Mouse (Mus musculus): ENCODE measurements around the gene Phf5a.

The Phf5a gene

DNA sequence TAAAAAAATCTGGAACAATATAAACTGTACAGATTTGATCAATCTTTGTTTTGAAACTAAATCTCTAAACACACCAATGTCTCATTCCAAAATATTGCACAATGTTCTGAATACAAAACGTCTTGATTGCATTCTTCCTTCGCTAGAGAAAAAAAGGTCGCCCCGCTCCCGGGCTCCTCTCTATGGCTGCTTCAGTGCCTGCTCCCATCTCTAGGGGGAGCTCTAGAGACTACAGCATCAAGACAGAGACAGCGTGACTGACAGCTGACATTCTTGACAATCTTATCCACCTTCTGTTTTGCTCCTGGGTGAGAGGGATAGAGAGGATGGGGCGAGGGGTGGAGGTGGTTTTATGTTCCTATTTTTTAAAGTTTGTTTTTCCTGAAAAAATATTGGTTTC lies 23.4 kb downstream of the Phf5a start:
- no peak for DNase-seq (ENCODE audit: low spot score)

DNA sequence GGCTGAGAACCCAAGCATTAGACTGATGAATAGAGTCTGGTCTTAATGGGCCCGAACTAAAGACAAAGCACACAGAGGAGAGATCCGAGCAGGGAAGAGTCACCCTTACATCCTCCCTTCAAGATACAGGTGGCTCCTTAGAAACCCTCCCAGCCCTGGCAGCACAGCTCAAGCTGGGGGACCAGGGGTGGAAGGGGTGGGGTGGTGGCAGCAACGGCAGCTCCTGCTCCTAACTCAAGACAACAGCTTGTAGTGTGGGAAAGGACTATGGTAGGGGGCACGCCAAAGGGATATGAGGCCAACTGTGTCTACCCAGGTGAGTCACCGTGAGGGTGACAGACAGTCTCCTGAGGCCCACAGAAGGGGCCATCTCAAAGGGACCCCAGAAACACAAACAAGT lies 23.9 kb downstream of the Phf5a start:
- no peak for DNase-seq (ENCODE audit: low spot score)

DNA sequence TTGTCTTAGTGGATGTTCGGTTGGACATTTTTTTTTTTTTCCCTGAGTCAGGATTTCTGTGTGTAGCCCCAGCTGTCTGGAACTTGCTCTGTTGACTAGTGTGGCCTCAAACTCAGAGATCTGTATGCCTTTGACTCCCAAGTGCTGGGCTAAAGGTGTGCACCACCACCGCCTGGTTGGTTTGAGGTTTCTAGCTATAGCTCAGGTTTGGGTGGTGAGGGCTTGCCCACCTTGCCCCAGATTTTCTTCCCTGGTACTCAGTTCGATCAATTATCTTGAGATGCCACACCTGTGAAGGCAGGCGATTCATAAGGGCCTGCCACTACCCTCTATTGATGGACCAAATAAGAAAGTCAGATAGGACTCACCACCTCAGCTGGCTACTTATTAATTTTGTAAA lies 24.6 kb downstream of the Phf5a start:
- no peak for DNase-seq (ENCODE audit: low spot score)

DNA sequence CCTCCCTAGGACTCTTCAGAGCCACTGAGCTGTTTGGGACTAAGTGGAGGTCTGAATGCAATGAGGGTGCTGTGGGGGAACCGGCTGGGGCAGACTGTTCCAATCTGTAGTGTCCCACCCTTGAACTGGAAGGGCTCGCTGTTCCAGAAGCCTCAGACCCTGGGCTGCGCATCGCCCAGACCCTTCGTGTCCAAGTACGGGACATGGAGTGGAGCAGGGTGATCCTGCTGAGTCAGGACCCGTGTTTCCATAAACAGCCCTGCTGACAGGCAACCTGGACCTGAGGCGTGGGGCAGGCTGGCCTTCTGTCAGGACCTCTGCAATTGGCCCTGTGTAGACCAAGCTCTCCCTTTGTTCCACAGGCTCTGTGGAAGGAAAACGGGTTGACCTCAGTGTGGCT lies 25.0 kb downstream of the Phf5a start:
- DNase-seq (ENCODE audit: low spot score): no peak

DNA sequence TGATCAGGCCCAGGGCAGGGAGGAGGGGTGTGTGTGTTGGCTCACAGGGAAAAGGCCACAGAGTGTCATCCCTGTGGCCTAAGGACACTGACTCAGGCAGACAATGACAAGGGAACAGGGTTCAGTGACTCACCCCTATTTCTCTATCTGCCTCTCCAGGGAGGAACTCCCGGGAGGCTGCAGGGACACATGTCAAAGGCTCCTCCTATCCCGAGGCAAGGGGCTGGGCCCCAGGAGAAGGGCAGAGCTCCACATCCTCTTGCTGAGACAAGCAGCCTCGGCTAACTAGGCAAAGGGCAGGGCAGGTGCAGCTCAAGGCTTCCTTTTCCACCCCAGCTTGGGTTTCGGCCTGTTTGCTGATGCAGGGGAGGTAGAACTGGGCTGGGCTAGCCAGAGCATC lies 26.0 kb downstream of the Phf5a start:
- DNase-seq (ENCODE audit: low spot score): no peak

DNA sequence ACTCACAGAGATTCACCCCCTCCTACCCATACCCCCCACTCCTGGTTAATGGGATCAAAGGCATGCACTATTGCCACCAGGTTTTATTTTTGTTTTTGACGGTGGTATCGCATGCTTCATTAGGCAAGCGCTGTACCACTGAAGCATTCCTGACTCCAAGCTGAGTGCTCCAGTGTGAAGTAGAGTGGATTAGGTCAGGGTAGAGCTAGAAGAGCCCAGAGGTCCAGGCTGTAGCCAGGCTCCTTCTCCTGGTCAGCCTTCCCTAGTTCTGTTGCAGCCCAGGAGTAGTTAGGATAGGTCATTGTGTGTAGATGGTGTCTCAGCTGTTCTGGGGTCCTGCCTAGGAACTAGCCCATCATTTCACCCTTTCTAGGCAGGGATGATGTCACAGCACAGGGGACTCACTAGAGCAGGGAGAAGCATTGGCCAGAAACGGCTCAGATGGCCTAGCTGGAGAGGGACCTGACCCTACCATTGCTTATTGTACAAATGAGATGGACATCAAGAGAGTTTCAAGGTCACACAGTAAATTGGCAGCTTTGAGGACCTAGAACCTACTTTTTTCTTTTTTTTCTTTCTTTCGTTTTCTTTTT lies 26.6 kb downstream of the Phf5a start:
- DNase-seq (ENCODE audit: low spot score): no peak

DNA sequence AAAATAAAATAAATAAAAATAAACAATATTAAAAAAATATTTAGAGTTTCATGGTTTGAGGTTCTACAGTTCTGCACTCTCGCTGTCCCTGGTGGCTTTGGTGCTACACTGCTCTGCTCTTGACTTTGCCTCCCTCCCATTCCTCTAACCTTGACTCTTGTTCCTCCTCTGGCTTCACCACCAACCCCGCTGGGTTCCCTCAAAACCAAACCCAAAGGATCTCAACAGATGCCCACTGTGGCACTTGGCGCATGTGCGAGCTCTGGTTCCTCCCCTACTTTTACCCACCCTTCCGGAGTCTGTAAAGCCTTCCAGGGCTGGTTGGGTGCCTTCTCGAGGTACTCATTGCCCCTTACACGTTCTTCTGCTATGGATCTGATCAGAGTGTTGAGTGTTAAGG lies 29.4 kb downstream of the Phf5a start:
- no peak for DNase-seq (ENCODE audit: low spot score)

DNA sequence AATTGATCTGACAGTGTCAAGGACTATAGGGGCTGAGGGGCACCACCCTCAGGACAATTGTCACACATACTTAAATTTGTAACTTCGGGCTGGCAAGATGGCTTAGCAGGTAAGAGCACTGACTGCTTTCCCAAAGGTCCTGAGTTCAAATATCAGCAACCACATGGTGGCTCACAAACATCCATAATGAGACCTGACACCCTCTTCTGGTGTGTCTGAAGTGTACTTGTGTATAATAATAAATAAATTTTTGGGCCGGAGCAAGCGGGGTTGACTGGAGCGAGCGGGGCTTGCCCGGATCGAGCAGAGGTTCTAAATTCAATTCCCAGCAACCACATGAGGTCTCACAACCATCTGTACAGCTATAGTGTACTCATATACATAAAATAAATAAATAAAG lies 31.4 kb downstream of the Phf5a start:
- no peak for DNase-seq (ENCODE audit: low spot score)

DNA sequence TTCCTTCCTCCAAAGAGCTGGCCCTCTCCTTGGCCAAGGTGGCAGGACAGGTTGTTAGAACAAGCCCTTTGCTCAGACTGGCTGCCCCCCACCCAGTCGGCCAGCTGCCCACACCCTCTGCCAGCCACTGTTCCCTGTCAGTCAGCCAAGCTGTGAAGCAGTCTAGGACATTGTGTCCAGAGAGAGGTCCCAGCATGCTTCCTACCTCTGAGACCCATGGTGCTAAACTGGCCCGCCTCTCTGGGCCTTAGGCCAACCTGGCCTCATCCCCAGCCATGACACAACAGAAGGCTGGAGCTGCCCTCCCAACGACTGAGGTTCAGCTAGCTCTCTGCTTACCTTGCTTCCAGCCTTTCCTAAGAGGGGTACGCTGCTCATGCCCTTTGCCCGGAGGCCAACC lies 32.1 kb downstream of the Phf5a start:
- peak; percentile 76 for DNase-seq (ENCODE audit: low spot score)

DNA sequence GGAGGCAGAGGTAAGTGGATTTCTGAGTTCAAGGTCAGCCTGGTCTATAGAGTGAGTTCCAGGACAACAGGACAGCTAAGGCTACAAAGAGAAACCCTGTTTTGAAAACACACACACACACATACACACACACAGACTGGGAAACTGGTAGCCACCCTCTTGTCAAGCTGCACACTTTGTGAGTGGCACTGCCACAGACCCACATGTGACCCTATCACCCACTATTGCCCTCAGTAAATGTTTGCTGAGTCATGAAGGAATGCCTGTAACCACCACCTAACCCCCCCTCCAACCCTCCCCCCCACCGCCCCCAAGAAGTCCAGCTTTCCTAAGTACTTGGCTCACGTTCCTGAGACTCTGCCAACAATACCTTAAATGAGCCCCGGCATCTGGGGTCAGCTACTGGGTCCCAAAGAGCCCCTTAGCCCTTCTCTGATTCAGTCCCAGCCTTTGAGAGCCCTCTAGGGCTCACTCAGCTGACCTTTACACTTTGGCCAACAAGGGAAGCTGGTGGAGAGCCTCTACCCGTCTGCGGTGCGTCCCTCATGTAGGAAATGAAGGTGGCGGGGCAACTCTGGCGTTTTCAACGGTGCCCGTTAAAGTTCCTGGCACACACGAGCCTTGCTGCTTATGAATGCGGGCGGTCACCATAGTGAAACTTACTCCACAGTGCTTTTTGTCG lies 33.0 kb downstream of the Phf5a start:
- DNase-seq (ENCODE audit: low spot score): no peak

DNA sequence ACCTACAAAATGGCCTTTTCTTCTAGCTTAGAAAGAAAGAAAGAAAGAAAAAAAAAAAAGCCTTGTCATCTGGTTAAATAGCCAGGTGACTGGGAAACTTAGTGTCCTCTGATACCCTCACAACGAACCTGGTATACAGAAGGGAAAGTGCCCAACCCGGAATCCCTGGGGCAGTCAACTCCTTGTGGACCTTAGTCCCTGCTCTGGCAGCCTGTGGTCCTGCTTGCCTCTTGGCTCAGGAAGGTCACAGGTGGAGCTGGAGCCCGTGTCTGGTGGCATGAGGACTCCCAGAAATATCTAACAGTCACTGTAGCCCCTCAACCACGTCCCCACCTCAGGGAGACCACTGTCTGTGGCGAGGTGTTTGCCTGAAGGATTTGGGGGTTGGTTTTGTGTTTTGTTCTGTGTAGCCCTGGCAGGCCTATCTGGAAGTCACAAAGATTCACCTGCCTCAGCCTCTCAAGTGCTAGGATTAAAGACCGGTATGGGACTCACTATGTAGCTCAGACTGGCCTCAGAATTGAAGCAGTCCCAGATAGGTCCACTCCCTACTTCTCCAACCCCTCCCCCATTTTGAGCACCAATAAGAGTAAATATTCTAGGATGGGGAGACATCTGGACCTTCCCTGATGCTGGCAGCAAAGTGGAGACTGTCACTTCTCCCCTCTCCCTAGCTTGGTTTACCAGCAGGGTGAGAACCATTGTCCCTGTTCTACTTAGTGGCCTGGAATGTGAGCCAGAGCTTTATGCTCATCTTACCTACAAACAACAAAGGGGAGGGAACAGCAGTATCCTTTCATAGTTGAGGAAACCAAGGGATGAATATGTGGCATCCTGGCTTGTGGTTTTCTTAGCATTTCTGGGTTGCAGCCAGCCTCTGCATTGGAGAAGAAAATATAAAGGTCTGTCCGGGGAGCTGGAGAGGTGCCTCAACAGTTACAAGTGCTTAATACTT lies 34.5 kb downstream of the Phf5a start:
- no peak for DNase-seq (ENCODE audit: low spot score)

DNA sequence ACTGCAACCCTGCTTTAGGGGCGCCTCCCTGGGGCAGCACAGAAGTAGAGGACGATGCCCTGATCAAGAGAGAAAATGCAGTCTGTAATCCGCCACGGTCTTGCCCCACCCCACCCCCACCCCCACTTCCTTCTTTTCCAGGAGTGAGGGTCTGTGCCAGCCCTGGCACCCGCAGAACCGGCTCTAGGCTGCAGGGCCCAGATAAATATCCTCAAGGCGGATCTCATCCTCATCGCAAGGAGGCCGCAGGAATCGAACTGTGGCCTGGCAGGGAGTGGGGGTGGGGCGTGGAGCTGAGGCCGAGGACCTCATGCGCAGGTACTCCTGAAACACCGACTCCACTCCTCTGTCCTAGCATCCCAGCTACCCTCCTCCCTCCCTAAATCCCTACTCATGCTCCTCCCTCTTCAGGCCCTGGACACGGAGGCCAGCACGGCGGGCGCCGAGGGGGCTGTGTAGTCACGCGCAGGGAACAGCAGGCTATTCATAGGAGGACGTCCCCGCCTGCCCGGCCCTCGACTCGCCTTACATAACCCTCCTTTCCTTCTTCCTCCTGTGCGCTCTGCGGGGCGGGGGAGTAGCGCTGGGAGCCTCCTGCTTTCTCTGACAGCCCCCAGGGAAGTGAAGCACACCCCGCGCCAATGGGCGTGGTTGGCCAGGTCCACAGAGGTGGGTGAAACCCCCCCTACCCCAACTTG lies 35.4 kb downstream of the Phf5a start:
- peak; percentile 69 for DNase-seq (ENCODE audit: low spot score)

DNA sequence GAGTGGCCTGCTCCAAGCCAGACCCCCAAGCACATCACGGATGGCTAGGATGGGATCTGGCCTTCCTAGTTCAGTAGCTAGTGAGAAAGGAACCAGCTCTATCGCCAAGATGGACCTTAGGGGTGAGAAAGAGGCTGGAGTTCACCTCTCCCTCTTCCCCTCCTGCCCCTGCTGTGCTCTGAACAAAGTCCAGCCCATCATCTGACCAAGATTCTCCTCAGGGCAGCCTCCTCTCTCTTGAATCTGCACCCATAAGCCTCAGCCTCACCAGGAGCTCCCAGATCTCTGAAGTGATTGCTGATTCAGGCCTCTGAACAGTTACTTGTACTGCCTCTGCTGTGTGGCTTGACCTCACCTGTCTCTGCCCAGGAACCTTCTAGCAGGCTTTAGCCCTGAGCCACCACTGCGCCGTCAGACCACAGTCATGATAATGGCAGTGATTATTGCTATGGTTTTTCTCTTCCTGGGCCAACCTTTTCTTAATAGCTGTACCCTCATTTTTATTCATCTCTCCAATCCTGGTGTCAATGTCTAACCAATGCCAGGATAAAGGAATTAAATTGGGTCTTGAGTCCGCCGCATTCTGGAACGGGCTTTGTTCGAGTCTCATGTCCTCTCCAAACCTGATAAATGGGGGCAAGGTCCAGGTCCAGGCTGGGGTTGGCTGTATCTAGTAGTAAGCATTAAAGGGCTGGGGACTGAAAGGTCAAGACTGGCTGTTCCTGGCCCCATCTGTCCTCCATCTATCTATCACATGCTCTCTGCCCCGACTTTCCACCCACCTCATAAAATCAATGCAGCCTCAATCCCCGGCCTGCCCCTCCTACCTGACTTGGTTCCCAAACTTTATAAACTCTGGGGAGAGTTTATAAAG lies 36.5 kb downstream of the Phf5a start:
- DNase-seq (ENCODE audit: low spot score): no peak

DNA sequence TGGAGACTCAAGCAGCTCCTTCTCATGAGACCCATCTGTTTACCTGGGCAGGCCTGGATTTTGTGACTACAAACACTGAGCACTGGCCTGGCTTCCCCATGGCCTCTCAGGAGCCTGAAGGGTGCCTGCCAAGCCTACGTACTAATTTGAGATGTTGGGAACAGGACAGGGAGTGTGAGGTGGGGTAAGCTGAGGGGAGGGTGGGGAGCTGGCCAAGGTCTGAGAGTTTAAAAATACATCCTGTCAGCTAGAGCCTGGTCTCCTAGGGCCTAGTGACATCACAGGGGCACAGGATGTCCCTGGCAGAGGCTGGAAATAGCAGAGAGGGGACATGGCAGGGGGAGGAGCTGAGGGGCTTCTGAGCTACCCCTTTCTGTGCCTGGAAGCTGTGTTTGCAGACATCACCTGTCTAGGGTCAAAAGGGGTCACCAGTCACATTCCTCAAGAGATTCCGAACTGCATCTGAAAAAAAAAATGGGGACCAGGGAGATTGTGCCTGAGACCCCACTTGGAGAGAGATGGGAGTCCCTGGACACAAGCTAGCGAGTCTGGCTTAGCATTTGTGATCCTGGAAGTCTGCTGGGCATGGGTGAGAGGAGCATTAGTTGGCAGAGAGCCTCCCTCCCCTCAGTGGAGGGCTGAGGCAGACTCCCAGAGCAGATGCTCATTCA lies 37.4 kb downstream of the Phf5a start:
- no peak for DNase-seq (ENCODE audit: low spot score)

DNA sequence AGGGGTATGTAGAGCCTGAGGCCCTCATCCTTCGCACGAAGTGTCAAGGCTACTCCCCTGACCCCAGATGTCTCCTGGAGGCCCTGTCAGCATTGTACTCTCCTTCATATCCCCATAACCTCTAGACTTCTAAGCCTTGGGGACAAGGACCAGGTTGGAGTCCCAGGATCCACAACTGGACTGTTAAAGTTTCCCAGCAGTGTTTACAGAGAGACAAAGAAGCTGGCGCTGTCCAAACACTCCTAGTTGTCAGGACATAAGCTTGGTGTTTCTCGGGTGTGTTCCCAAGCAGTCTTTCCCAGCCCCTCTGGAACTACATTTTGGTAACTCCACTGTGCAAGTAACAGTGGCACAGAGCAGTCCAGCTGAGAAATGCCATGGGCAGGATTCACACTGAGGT lies 38.2 kb downstream of the Phf5a start:
- no peak for DNase-seq (ENCODE audit: low spot score)

DNA sequence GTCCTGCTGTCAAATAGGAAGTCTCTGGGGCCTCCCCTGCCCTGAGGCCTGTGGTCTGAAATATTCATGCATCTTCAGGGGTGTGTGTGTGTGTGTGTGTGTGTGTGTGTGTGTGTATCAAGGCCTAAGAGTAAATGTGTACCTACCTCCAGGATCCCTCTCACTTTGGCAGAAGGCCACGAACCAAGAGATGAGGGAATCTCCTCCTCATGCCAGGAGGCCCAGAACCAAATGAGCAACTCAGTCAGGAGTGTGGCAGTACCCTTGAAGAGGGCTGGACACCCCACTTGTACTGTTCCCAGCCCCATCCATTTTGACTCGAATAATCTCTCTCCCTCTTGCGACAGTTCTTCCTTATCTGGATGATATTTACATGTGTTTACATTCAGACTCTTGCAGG lies 39.5 kb downstream of the Phf5a start:
- DNase-seq (ENCODE audit: low spot score): no peak

DNA sequence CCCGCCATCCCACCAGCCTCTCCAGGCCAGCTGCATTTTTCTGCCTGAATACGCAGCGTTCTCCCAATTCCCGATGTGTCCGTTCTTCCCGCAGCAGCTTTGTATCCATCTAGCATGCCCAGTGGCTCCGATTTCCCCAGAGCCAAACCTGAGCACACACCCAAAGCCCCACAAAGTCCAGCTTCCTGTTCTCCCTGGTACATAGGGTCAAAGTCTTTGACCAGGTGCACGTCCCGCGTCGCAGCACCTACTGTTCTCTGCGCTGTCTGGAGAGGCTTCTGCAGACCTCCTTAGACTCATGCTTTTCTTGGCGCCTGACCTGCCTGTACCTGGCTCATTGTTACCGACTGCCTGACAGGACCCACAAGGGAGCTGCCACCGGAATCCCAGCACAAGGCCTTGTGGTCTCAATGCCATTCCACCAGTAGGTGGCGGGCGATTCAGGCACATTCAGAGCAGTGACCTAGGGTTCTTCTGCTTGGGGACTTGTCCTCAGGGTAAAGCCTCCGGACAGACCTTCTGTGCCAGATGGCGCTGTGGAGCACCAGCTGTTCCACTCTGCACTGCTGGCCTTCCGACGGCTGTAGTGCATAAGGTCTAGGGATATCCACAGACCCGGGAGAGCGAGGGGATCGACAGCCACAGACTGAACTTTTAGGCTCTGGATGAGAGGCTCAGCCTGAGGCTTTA lies 40.4 kb downstream of the Phf5a start:
- peak; percentile 77 for DNase-seq (ENCODE audit: low spot score)

DNA sequence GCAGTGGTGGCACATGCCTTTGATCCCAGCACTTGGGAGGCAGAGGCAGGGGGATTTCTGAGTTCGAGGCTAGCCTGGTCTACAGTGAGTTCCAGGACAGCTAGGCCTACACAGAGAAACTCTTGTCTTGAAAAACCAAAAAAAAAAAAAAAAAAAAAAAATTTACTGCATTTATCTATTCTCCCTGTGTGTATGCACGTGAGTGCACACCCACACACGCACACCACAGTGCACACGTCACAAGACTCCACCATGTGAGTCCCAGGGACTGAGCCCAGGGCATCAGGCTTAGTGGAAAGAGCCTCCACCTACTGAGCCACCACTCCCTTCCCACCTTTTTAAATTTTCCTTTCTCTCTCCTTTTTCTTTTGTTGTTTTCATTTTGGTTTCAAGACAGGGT lies 41.2 kb downstream of the Phf5a start:
- no peak for DNase-seq (ENCODE audit: low spot score)

DNA sequence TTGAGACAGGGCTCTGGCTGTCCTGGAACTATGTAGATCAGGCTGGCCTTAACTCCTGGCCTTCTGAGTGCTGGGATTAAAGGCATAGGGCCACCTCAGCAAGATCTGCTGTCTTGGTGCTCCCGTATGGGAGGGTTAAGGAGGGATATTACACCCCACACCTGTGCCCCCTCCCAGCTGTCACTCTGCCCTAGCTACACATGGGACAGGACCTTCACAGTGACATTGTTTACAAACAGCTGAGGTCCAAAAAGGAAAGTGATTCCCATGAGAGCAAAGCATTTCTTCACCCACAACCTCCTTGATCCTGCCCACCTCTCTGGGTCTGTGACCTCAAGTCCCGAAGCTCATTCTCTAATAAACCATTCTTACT lies 42.5 kb downstream of the Phf5a start:
- no peak for DNase-seq (ENCODE audit: low spot score)

DNA sequence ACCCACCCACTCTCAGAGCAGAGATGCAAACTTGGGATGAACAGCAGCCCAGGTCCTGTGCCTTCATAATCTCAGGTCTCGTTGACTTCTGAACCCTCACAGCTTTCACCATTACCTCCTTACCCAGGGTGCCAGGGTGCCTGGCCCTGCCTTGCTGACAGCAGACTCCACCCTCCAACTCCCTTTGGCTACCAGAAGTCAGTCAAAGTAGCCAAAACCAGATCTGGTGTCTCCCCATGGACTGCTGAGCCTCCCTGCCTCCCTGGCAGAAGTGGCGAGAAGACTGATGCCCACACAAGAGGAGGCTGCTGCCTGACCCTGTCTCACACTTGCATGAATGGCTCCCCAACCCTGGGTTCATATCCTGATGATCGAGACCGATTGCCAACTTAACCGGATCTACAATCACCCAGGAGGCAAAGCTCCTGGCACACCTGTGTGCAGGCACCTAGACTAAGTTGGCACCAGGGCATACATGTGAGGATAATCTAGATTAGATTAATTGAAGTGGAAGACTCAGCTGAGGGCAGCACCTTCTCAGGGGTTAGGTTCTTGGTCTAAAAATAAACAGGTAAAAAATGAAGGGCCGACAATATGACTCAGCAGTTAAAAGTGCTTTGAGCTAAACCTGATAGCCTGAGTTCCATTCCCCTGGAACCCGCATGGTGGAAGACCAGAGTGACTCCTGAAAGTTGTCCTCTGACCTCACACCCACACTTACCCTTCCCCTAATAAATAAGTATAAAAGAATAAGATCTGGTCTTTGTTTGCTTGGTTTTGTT lies 43.1 kb downstream of the Phf5a start:
- DNase-seq (ENCODE audit: low spot score): no peak

All from ovary, postnatal 14 days (tissue).